Mouse (Mus musculus) thymus, postnatal 0 days (tissue): ENCODE results near the gene Grwd1. TPM values are rescaled to one million over a fixed set of nuclear protein-coding genes. Genes with fewer than 3 reads are reported as not detected.
"Not testable (repeated sequence)": the region's sequence is repeated elsewhere in the genome, so short reads cannot be mapped to it uniquely, and the experiment has no call there.

ENCODE experiments used
- DNase-seq: peaks from one replicate; pipeline ENCODE4 v3.0.0-alpha.2; 2015; ENCODE audit warnings: low spot score
- polyA plus RNA-seq: library from polyadenylated mRNA; unstranded; fragments of >200 nt; fragmentation: Nextera tagmentation; extraction: Ambion mirVana; gene quantifications from 2 replicates; pipeline ENCODE4 v1.2.1, GENCODE M21; 2015

Gene Grwd1
- 48.7 and 50.8 TPM in 2 replicates for polyA plus RNA-seq

DNA sequence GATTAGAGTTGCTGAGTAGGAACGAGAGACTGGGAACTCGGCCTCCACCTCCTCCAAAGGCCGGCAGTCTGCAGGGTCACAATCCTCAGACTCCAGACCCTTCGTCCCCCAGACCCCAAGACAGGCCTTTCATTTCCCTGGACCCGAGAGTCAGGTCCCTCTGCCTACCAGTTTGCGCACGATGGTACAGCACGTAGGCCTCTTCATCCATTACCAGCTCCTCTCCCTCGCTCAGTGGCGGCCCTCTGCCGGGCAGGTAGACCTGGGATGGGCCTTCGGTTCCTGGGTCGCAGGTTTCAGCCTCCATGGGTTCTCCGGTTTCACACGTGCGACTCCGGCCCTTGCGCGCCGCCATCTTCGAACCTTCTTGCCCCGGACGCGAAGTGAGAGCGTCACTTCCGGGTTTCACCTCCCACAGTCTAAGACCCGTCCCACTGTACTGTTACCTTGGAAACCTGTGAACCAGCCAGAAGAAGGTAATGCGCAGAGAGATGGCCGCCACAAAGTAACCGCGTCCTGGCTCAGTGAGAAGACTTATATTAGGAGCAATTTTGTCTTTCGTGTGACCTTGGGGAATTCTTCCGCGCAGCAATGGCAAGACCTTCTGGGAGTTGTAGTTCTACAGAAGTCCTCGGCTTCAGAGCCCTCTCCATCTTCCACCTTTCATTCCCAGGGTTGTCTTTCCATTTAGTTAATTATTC, at the start of gene Grwd1:
TSS of gene Grwd1 (minus strand) at position 518 of the 701 bp plus-strand sequence.
- peak; percentile 86 for DNase-seq

DNA sequence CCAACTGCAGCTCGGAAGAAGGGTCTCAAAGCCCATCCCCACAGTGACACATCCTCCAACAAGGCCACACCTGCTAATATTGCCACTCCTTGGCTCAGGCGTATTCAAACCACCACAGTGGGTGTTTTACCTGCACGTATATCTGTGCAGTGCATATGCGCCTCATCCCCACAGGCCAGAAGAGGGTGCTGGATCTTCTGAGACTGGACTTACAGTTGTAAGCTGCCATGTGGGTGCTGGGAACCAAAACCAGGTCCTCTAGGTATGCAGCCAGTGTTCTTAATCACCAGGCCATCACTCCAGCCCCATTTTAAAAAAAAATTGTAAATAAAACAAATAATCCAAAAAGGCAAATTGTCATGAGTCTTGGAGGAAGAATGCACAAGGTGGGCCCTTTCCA, 49.8 kb upstream of the Grwd1 start:
- no peak for DNase-seq

DNA sequence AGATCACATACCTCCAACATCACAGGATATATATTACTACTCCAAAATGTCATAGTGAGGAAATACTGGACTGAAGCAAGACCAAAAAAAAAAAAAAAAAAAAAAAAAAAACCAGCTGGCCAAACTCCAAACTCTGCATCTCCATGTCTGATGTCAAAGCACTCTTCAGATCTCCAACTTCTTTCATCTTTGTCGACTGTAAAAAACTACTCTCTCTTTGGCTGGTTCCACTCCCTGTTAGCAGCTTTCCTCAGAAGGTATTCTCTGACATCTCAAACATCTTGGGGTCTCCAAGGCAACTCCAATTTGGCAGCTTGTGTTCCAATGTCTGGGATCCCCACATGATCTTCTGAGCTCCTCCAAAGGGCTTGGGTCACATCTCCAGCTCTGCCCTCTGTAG, 47.5 kb upstream of the Grwd1 start, which contains the start of gene Grin2d:
TSS of gene Grin2d (minus strand) at position 101 of the 400 bp plus-strand sequence.
- DNase-seq, result not testable (repeated sequence)

DNA sequence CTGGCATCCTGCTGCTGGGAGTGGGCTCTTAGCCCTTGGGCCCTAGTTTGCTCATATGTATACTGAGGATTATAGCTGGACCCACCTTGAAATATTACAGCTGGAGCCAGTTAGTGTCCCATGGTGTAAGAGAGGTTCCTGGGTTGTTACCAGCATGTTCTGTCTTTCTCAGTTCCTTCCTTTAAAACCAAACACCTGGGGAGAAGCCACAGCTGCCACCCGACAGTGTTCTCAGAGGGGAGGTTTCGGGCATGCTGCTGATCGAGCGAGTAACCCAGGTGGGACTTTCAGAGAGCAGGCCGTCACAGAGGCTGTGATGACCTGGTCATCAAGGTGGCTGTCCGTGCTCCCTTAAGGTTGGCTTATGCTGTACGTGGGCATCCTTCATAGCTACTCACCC, 46.2 kb upstream of the Grwd1 start:
- DNase-seq, result no peak

DNA sequence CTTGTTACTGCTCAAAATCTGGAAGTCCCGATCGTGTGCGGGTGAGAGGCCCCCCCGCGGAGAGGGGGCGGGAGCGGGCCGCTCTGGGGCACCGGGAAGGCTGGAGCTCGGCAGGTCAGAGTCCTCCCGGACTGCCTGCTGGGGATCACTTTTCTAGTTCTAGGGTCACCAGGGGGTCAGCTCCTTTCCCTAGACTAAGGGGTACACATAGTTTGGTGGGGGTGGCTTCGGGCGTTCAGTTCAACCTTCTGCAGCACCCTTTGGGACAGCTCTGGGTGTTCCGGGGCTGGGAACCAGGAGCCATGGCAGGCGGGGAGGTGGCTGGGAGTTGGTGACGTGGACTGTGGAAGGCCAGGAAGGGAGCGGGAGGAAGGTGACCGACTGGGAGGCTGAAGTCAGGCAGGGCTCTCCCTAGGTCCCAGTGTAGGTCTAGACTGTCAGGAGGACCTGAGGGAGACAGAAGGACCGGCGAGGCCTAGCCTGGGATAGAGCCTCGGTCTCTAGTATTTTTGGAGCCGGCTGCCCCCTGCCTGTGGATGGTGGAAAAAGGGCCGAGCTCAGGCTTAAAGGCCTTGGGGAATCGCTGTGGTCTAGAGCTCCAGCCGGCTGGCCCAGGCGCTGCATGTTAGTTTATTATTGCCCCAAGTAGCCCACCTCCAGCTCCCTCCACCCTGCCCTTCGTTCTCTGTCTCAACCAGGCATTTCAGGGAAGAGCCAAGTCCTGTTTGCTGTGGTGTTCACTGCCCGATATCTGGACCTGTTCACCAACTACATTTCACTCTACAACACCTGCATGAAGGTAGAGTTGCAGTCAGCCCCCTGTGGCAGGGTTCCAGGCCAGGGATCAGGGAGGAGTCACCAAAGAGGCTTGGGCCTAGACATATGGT, 42.6 kb upstream of the Grwd1 start:
- peak; percentile 51 for DNase-seq

DNA sequence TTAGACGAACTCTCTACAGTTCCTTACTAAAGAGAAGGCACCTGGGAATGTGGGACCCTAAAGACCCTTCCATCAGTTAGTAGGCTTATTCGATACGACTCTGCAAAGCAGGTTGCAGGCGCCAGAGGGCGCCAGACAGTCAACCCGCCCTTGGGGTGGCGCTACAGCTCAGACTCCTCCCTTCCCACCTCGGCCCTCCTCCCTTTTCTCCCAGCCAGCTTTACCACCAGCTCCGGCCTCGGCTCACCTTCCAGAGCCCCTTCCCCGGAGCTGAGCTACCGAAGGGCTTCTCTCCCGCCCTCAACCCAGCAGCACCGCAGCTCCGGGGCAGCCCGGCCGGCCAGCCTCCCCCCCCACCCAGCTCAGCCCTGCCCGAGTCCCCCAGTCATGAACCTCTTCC, 41.9 kb upstream of the Grwd1 start, which contains the start of gene Kdelr1:
TSS of gene Kdelr1 (plus strand) at position 149 of the 400 bp plus-strand sequence.
- DNase-seq, result peak; percentile 90

DNA sequence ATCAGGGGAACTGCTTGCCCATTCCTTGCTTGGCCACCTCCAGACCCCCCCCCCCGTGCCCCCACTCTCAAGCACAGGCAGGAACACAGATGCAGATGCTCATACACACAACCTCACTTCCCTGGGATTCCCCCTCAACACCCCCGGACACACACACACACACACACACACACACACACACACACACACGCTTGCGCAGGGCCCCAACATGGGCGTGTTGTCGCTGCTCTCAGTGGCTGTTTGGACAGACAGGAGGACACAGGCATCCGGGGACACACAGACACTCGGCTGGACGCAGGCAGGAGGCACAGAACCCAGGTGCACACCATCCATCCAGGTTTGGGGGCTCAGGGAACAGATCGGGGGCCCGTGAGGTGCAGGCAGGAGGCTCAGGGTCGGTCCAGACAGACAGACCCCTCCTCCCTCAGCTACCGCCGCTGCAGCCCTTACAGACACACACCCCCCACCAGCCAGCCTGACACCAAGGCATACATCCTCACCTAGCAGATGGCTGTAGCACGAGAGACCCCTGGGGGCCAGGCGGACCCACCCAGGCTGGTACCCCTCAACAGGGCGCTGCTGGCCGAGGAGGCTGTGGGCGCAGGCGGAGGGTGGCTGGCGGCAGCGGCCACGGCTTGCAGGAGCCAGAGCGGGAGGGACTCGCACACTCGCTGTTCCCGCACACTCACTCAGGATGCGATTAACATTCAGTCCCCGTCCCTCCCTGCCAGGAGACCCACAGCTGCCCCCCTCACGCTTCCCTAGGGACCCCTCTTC, 39.7 kb upstream of the Grwd1 start:
- no peak for DNase-seq

DNA sequence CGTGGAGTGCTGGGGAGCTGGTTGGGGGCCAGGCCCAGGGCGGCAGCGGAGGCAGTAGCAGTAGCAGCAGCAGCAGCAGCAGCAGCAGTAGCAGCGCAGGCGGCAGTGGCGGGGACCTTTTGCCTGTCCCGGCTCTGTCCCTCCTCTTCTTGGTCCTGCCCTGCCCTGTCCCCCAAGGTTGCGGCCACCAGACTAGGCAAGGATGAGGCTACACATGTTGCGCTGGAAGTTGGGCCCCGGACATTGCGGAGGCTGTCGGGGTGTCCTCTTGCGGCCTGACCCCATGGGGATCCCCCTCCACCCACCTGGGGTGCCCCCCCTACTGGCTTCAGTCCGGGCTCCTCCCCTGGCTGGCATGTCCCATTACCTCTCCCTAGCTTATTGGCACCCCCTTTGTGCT, 39.0 kb upstream of the Grwd1 start:
- DNase-seq, result no peak

DNA sequence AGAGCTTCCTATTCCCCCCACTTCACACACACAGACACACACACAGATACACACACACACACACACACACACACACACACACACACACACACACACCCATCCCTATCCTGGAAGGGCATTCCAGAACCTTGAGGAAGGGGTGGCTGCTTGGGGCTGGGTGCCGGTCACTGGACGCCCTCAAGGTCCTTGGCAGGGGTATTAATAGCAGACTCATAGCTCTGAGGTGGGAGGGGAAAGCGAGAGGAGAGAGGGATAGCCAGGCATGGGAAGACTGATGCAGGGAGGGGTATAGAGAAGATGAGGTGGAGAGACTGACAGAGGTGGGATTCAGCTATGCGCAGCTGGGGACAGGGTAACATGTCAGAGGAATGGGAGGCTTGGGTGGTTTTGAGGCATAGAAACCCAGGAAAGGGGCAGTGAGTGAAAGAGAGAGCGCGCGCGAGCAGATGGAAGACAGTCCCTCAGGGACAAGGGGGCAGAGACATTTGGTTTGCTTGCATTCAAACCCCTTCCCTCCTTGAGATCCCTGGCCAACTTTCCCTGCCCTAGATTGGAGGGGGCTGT, 38.4 kb upstream of the Grwd1 start:
- no peak for DNase-seq

DNA sequence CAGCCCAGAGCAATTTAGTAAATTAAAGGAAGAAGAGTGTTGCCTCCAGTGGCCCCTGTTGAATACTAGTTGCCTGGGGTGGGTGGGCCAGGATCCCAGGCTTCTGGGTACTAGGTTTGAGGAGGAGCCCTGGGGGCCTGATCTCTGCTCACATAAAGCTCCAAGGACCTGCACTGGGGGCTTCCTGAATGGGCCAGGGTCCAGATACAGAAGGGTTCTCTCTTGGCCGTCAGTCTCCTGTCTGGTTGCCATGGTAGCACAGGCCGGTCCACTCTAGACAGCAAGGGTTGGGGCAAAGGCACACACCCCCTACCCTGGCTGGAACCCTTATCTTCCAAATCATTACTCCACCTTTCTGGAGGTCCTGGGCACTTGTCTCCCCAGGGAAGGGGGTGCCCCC, 37.1 kb upstream of the Grwd1 start:
- DNase-seq, result no peak

DNA sequence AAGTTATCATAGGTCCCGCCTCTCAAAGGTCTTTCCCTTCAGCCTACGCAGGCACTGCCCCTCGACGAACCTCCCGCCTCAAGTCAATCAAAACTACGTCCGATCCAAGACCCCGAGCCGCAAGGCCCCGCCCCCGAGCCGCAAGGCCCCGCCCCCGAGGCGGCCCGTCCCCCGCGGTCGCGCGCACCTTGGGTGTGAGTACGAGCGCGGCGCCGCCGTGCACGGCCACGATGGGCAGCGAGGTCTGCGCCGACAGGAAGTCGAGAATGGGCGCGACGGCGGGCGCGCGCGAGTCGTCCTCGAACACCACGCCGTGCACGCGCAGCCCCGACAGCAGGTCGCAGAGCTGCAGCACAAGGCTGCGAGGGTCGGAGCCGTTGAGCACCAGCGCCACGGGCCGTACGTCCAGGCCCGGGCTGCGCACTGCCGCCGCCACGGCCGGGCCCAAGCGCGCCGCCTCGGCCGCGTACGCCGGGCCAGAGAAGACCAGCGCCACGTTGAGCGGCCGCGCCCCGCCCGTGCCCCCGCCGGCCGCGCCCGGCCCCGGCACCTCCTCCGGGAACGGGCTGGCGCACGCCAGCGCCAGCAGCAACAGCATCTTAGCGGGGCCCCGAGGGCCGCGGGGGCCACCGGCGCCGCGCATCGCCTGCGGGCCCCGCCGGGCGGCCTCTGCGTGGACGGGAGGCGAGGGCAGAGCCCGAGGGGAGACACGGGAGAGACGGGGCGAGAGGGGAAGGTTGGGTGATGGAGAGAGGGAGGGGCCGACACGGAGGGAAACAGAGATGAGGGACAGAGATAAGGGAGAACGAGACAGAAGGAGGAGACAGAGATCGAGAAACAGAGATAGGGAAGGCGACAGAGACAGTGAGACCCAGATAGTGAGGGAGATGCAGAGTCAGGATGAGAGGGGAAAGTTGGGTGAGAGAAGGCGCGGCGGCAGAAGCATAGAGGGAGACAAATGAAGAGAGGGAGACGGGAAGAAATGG, 35.5 kb upstream of the Grwd1 start:
- DNase-seq, result peak; percentile 93

DNA sequence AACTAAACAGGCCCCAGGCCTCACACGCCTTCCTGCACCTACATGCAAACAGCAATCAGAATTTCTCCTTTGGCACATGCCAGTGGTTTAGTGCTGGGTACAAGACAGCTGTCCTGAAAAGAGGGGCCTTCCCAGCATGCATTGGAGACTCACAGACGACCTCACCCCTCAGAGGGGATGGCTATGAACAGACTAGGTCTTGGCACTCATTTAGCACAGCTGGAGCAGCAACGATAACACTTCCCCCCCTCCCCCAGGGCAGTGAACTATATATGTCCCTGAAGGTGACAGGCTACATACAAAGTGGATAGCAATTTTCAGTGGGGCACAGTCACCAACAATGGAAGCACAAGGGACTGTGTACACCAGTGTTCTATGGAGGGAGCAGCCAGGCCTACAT, 33.7 kb upstream of the Grwd1 start:
- no peak for DNase-seq

DNA sequence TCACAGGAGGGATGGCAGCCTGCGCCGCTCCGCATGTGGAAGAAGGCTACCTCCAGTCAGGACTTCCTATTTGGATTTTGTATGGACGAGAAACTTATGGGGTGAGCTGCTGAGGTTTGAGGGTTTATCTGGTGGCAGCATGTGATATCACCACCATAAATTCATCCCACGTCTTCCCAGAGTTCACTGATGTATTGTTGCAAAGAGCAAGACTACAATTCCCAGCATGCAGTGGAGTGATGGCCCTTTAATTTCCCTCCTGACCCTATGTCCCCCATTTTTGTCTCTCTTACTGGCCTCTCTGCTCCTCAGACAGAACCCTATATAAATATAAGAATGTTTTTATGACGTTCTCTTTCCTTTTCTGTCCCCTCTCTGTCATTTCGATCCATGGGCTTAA, 32.1 kb upstream of the Grwd1 start:
- DNase-seq, result no peak

DNA sequence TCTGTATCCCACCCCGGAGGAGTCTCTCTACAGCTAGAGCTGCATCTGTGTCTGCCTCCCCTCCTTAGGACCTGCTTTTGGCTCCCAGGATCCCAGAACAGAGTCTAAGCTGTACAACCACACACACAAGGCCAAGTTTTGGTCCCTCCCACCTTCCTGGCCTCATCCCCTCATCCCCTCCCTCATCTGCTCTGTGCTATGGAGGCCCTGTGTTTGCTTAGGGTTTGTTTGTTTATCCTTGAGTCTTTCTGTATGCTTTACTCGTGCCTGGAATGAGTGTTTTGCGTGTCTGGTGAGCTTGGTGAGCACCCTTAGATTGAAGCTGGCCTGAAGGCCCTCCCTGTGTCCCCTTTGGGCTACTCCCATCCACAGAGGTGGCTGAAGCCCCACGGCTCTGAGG, 28.3 kb upstream of the Grwd1 start:
- no peak for DNase-seq

DNA sequence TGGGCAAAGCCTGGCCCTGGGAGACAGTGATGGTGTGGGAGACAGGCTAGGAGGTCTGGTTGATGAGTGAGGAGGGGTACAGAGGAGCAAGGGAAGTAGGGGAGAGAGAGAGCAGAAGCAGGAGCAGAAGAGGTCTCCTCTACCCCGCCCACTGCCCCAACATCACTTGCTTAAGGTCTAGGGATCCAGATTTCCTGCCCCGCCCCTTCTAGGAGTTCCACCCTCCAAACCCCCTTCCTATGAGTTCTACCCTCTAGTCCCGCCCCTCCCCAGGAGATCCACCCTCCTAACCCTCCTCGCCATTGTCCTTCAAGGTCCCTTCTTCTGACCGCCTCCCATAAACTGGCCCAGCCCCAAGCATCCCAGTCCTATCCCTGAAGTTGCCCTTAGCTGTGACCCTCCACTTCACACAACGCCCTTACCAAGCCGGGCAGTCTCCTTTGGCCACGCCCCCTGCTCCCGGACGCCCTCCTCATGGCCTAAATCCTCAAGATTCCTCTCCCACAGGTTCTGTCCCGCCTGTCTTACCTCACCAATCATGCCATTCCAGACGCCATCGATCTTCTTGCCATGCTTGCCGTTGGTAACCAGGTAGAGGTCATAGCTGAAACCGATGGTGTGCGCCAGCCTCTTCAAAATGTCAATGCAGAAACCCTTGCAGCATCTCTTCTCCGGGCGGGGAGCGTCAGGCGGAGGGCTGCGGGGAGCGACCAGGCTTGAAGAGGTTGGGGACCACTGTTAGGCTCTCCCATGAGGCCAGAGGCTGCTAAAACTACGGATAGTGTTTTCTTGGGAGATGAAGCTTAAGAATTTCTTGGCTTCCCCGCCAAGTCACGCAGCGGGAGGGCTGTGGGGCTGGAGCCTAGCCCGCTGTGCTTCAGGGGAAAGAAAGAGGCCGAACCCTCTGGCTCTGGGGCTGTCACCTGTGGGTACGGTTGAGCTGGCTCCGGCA, 26.5 kb upstream of the Grwd1 start:
- DNase-seq, result no peak

DNA sequence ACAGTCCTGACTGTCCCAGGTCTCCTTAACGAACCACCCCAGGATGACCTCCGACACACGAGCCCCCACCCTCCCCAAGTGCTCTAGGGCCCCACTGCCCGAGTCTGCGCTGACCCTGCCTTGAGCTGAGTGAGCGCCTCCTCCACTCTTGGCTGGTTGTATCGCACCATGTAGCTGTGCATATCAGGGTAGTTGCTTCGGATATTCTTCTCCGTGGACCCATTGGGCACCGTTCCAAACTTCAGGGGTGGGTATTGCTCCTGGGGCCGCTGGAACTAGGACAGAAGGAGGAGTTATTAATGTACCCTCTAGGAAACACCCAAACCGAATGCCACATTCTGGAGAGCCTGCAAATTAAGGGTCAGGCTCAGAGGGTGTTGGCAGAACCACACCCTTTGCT, 22.3 kb upstream of the Grwd1 start:
- no peak for DNase-seq

DNA sequence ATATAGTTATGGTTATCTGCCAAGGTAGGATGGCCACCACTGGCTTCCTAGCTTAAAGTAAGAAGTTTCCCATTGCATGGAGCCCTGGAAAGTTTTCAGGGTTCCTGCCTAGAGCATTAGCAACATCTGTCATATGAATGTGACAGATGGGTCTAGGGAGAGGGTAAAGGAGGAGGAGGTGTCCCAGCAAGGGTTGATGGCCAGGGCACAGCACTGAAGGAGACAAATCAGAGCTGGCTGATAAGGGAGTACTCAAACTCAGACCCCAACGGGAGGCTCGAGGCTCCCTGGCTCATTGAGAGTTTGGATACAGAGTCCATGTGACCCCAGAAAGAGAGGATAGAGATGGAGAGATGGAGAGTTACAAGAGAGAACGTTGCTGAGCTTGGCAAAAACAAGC, 19.9 kb upstream of the Grwd1 start:
- DNase-seq, result no peak

DNA sequence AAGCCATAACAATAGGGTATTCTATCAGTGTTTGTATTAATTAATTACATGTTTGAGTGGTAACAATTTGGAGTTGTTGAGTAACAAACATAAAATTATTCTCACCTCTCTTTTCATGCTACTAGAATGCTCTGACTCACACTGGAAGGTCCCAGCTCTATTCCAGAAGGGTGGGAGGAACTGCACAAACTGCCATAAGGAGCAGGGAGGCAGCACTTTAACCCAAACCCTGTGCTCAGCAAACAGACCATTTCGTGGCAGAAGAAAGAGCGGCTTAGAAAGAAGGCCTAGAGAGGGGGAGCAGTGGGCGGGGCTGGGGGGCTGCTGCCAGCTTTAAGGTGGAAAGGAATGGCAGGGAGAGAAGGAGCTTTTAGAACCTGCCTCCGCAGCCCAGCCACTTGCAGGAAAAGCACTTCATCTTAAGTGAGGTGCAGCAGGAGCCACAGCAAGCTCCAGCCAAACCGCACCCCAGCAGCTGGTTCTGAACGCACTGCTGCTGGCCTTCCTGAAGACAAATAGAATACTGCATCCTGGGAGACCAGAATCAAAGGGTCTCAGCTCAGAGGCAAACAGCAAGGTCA, 17.8 kb upstream of the Grwd1 start:
- DNase-seq, result no peak
